Mouse (Mus musculus): ENCODE results near the gene Plekhs1. TPM values are rescaled to one million over a fixed set of nuclear protein-coding genes. Genes with fewer than 3 reads are reported as not detected.
"Not testable (repeated sequence)": the region's sequence is repeated elsewhere in the genome, so short reads cannot be mapped to it uniquely, and the experiment has no call there.

Gene Plekhs1
- total RNA-seq, 2 experiments from 2014 or later = not detected

GRCm38 (mm10) chr19:56503069-56503468, 41.6 kb downstream of the Plekhs1 start:
- ATAC-seq (replicated peaks; ENCODE audit: low FRiP score, poor library complexity, severe bottlenecking) = not testable (repeated sequence)

GRCm38 (mm10) chr19:56503525-56503924, 42.1 kb downstream of the Plekhs1 start:
- ATAC-seq (replicated peaks; ENCODE audit: low FRiP score, poor library complexity, severe bottlenecking) = not testable (repeated sequence)

GRCm38 (mm10) chr19:56511207-56511606, 49.8 kb downstream of the Plekhs1 start:
- ATAC-seq (replicated peaks; ENCODE audit: low FRiP score, poor library complexity, severe bottlenecking) = not testable (repeated sequence)

GRCm38 (mm10) chr19:56513527-56513926, 52.1 kb downstream of the Plekhs1 start:
- not testable (repeated sequence) for ATAC-seq (replicated peaks; ENCODE audit: low FRiP score, poor library complexity, severe bottlenecking)

GRCm38 (mm10) chr19:56519408-56519807, 58.0 kb downstream of the Plekhs1 start:
- not testable (repeated sequence) for ATAC-seq (replicated peaks; ENCODE audit: low FRiP score, poor library complexity, severe bottlenecking)

GRCm38 (mm10) chr19:56530529-56530928, 69.1 kb downstream of the Plekhs1 start:
- ATAC-seq (replicated peaks; ENCODE audit: low FRiP score, poor library complexity, severe bottlenecking) = not testable (repeated sequence)

GRCm38 (mm10) chr19:56531251-56531650, 69.8 kb downstream of the Plekhs1 start:
- no peak for ATAC-seq (replicated peaks; ENCODE audit: low FRiP score, poor library complexity, severe bottlenecking)

- no peak for ATAC-seq (replicated peaks; ENCODE audit: low FRiP score, poor library complexity, severe bottlenecking)
These were observed 72.0 kb downstream of the Plekhs1 start for GRCm38 (mm10) chr19:56533291-56534071.

GRCm38 (mm10) chr19:56534337-56534736, 72.9 kb downstream of the Plekhs1 start:
- no peak for ATAC-seq (replicated peaks; ENCODE audit: low FRiP score, poor library complexity, severe bottlenecking)

GRCm38 (mm10) chr19:56535064-56535463, 73.6 kb downstream of the Plekhs1 start:
- no peak for ATAC-seq (replicated peaks; ENCODE audit: low FRiP score, poor library complexity, severe bottlenecking)

- ATAC-seq (replicated peaks; ENCODE audit: low FRiP score, poor library complexity, severe bottlenecking) = no peak
These were observed 74.3 kb downstream of the Plekhs1 start for GRCm38 (mm10) chr19:56535765-56536164.

Other genes starting within 250 kb of the Plekhs1 start
- gene Habp2, start 174.5 kb upstream of the Plekhs1 start, total RNA-seq (2015; ENCODE audit: low replicate concordance) = not detected in 2 replicates
- not detected in 2 replicates for gene Habp2, start 174.5 kb upstream of the Plekhs1 start, total RNA-seq (2017; ENCODE audit: low replicate concordance)
- gene Nrap, start 71.6 kb upstream of the Plekhs1 start, total RNA-seq (2015; ENCODE audit: low replicate concordance) = not detected in 2 replicates
- gene Nrap, start 71.6 kb upstream of the Plekhs1 start, total RNA-seq (2017; ENCODE audit: low replicate concordance) = 0.51 TPM in 1 of 2 replicates, not detected in the other
- gene Casp7, start 64.5 kb upstream of the Plekhs1 start, total RNA-seq (2015; ENCODE audit: low replicate concordance) = 14.8 and 17.6 TPM in 2 replicates
- gene Casp7, start 64.5 kb upstream of the Plekhs1 start, total RNA-seq (2017; ENCODE audit: low replicate concordance) = 15.0 and 17.6 TPM in 2 replicates
- gene Dclre1a, start 86.6 kb downstream of the Plekhs1 start, total RNA-seq (2015; ENCODE audit: low replicate concordance) = 23.4 and 27.3 TPM in 2 replicates
- gene Dclre1a, start 86.6 kb downstream of the Plekhs1 start, total RNA-seq (2017; ENCODE audit: low replicate concordance) = 13.5 and 16.2 TPM in 2 replicates
- 3.8 and 5.9 TPM in 2 replicates for gene Nhlrc2, start 86.6 kb downstream of the Plekhs1 start, total RNA-seq (2015; ENCODE audit: low replicate concordance)
- gene Nhlrc2, start 86.6 kb downstream of the Plekhs1 start, total RNA-seq (2017; ENCODE audit: low replicate concordance) = 6.1 and 8.2 TPM in 2 replicates

All from erythroblast, adult 5-6 weeks (primary cell).